Mouse (Mus musculus): ENCODE data around the gene Nkain2. TPM values are rescaled to one million over a fixed set of nuclear protein-coding genes. Genes with fewer than 3 reads are reported as not detected.
"Not testable (repeated sequence)": the region's sequence is repeated elsewhere in the genome, so short reads cannot be mapped to it uniquely, and the experiment has no call there.

Nkain2 gene
- polyA plus RNA-seq, 1 experiment from 2014 or later: 0.39 TPM

- Histone ChIP-seq H3K9ac (no peak overlapping the region), H3K27me3 (no peaks in the 10 kb centered on the region), H3K4me3 (no peak overlapping the region), H3K36me3 (no peaks in the 10 kb centered on the region), H3K4me1 (0 out of 2 replicates have a peak, but pooled peaks cover 3% of the 10 kb centered on the region), H3K4me2 (no peak overlapping the region), H3K27ac (no peak overlapping the region), H3K9me3 (no peaks in the 10 kb centered on the region)
- 43% methylated on average over 1 of the region's 1 CpGs for WGBS
- peak; percentile 57; the same call in 1 of the 2 replicates for ATAC-seq (ENCODE audit: borderline replicate concordance, extremely low read depth, low FRiP score, low TSS enrichment)
These were observed 871.9 kb downstream of the Nkain2 start for GRCm38 (mm10) chr10:32018385-32018784.

- no peak for ATAC-seq (ENCODE audit: borderline replicate concordance, extremely low read depth, low FRiP score, low TSS enrichment)
- 92% methylated on average over 1 of the region's 1 CpGs for WGBS
- no peaks in the 10 kb centered on the region for H3K4me1 ChIP-seq
- H3K27ac ChIP-seq: no peak overlapping the region
- H3K9ac ChIP-seq: no peak overlapping the region
- H3K4me2 ChIP-seq: no peak overlapping the region
- H3K4me3 ChIP-seq: no peak overlapping the region
- H3K9me3 ChIP-seq: no peaks in the 10 kb centered on the region
- no peaks in the 10 kb centered on the region for H3K27me3 ChIP-seq
- no peaks in the 10 kb centered on the region for H3K36me3 ChIP-seq
These were observed 889.0 kb downstream of the Nkain2 start for GRCm38 (mm10) chr10:32001216-32001753.

- H3K27ac ChIP-seq: peak overlapping the region; percentile 42; the same call in 1 of the 2 replicates
- no peak overlapping the region for H3K9ac ChIP-seq
- H3K9me3 ChIP-seq: no peaks in the 10 kb centered on the region
- no peak overlapping the region for H3K4me2 ChIP-seq
- no peaks in the 10 kb centered on the region for H3K27me3 ChIP-seq
- H3K4me1 ChIP-seq: no peaks in the 10 kb centered on the region
- H3K36me3 ChIP-seq: no peaks in the 10 kb centered on the region
- ATAC-seq (ENCODE audit: borderline replicate concordance, extremely low read depth, low FRiP score, low TSS enrichment): peak; percentile 84
- 50% methylated on average over 1 of the region's 1 CpGs for WGBS
- H3K4me3 ChIP-seq: no peak overlapping the region
These were observed 897.1 kb downstream of the Nkain2 start for GRCm38 (mm10) chr10:31993205-31993604.

- Histone ChIP-seq H3K4me2 (no peak overlapping the region), H3K4me1 (no peaks in the 10 kb centered on the region), H3K27ac (no peak overlapping the region), H3K4me3 (no peak overlapping the region), H3K27me3 (no peaks in the 10 kb centered on the region), H3K9ac (no peak overlapping the region), H3K36me3 (no peaks in the 10 kb centered on the region), H3K9me3 (no peaks in the 10 kb centered on the region)
- ATAC-seq (ENCODE audit: borderline replicate concordance, extremely low read depth, low FRiP score, low TSS enrichment): no peak
These were observed 911.9 kb downstream of the Nkain2 start for GRCm38 (mm10) chr10:31978387-31978786.

DNA sequence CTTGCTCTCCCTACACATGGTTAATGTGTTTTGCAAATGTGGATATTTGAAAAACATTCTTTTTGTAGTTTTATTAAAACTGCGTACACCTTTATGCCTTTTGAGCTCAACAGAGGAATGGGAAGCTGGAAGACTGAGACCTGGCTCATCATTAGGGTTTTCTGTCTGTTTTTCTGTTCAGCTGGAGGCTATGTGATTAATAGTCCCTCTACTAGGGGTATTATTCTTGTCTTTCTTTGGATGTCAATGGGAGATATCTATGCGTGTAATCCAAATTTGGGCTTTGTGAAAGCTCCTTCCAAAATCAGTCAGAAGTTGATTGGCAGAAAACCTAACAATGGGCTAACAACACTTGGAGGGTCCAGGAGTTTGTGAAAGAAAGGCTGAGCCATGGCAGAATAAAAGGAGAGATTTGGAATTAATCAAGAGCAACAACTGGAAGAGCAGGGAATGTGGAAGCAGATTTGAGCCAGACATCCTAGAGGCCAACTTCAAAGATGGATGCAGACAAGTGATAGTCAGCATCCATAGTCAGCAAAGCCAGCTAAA, 943.0 kb downstream of the Nkain2 start:
- Histone ChIP-seq H3K9ac (no peak overlapping the region), H3K4me1 (no peaks in the 10 kb centered on the region), H3K4me3 (no peak overlapping the region), H3K27me3 (no peaks in the 10 kb centered on the region), H3K36me3 (no peaks in the 10 kb centered on the region), H3K27ac (no peak overlapping the region), H3K4me2 (no peak overlapping the region), H3K9me3 (no peaks in the 10 kb centered on the region)
- 84% methylated on average over 2 of the region's 2 CpGs for WGBS
- no peak for ATAC-seq (ENCODE audit: borderline replicate concordance, extremely low read depth, low FRiP score, low TSS enrichment)

DNA sequence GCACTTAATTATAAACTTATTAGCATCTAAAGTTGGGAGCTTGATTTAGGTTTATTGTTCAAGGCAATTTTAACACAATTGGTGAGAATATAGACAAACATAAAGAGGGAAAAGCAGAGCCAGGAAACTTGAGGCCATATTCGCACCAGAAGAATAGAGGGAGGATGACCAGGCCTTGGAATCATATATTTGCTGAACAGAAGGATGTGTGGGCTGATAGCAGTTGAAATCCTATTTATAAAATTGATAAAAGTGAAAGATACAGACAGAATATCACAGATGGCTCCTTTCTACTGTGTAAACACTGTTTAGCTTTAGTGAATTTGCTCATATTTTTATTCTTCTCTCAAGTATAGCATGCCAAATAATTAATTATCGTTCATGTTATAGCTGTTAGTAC, 958.3 kb downstream of the Nkain2 start:
- Histone ChIP-seq H3K36me3 (no peaks in the 10 kb centered on the region), H3K27me3 (no peaks in the 10 kb centered on the region), H3K4me1 (no peaks in the 10 kb centered on the region), H3K9me3 (no peaks in the 10 kb centered on the region), H3K4me2 (no peak overlapping the region), H3K9ac (no peak overlapping the region), H3K27ac (no peak overlapping the region), H3K4me3 (no peak overlapping the region)
- no peak for ATAC-seq (ENCODE audit: borderline replicate concordance, extremely low read depth, low FRiP score, low TSS enrichment)
- 77% methylated on average over 2 of the region's 2 CpGs for WGBS

DNA sequence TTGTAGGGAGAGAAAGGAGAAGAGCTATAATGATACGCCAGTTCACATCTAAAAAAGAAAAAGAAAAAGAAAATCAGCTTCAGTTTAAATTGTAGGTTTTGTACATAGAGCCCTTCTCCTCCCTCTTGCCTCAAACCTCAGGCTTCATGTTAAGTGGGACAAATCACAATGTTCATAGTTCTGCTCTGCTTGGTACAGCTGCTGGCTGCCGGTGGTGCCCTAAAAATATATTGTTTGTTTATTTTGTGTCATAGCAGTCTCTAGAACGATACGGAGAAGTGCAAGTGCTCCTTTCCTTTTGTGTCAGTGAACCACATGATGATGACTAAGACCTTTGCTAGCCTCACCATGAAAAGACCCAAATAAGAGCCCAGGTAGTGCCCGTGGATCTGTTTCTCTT, 962.6 kb downstream of the Nkain2 start:
- Histone ChIP-seq H3K27ac (no peak overlapping the region), H3K4me3 (no peak overlapping the region), H3K9me3 (no peaks in the 10 kb centered on the region), H3K27me3 (no peaks in the 10 kb centered on the region), H3K4me2 (no peak overlapping the region), H3K4me1 (no peaks in the 10 kb centered on the region), H3K9ac (no peak overlapping the region), H3K36me3 (no peaks in the 10 kb centered on the region)
- 52% methylated on average over 5 of the region's 5 CpGs for WGBS
- ATAC-seq (ENCODE audit: borderline replicate concordance, extremely low read depth, low FRiP score, low TSS enrichment): no peak

- H3K4me3 ChIP-seq; H3K4me1 ChIP-seq; H3K36me3 ChIP-seq; H3K9me3 ChIP-seq; H3K27me3 ChIP-seq; H3K4me2 ChIP-seq; H3K9ac ChIP-seq; ATAC-seq (ENCODE audit: borderline replicate concordance, extremely low read depth, low FRiP score, low TSS enrichment); H3K27ac ChIP-seq: not testable (repeated sequence)
- 70% methylated on average over 3 of the region's 3 CpGs for WGBS
These were observed 969.4 kb downstream of the Nkain2 start for GRCm38 (mm10) chr10:31920901-31921300.

DNA sequence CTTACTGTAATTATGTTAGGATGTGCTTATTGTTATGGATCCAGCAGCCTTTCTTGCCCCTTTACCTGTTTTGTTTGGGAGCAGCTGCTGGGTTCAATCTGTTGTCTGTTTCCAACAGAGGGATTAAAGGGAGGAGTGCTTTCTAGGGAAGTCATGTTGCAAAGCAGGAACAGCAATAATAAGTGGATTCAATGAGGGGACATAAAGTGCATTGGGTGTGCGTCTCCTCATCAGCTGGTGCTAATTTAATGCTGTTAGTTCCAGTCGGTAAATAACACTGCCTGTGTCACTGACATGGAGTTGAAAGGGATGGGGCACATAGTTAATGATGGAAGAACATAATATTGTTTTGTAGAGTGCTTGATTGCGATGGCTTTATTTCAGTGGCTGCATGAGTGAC, 982.8 kb downstream of the Nkain2 start:
- no peaks in the 10 kb centered on the region for H3K9me3 ChIP-seq
- no peaks in the 10 kb centered on the region for H3K36me3 ChIP-seq
- WGBS: 74% methylated on average over 3 of the region's 3 CpGs
- H3K9ac ChIP-seq: no peak overlapping the region
- no peak overlapping the region for H3K27ac ChIP-seq
- H3K27me3 ChIP-seq: no peaks in the 10 kb centered on the region
- ATAC-seq (ENCODE audit: borderline replicate concordance, extremely low read depth, low FRiP score, low TSS enrichment): no peak
- no peaks in the 10 kb centered on the region for H3K4me1 ChIP-seq
- H3K4me3 ChIP-seq: no peak overlapping the region
- no peak overlapping the region for H3K4me2 ChIP-seq

DNA sequence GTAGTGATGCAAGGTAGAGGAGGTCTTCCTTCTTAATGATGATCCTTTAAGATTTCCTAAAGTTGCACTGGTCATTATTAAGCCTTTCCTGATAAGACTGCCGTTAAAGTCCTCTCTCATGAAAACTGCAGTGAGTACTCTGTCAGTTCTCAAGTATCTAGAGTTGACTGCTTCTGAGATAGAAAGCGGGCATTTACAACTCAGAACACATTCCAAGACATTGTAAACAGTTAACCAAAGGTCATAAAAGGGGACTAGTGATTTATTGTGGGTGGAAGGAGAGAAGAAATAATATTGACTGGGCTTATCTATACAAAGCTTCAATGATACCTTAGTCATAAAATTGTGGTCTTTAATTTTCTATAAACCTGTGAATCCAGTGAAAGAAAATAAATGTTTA, 990.8 kb downstream of the Nkain2 start:
- ATAC-seq (ENCODE audit: borderline replicate concordance, extremely low read depth, low FRiP score, low TSS enrichment): no peak
- Histone ChIP-seq H3K4me3 (no peak overlapping the region), H3K27me3 (no peaks in the 10 kb centered on the region), H3K36me3 (no peaks in the 10 kb centered on the region), H3K4me2 (no peak overlapping the region), H3K4me1 (no peaks in the 10 kb centered on the region), H3K9me3 (no peaks in the 10 kb centered on the region), H3K27ac (no peak overlapping the region), H3K9ac (no peak overlapping the region)
- WGBS: 10% methylated on average over 2 of the region's 2 CpGs

DNA sequence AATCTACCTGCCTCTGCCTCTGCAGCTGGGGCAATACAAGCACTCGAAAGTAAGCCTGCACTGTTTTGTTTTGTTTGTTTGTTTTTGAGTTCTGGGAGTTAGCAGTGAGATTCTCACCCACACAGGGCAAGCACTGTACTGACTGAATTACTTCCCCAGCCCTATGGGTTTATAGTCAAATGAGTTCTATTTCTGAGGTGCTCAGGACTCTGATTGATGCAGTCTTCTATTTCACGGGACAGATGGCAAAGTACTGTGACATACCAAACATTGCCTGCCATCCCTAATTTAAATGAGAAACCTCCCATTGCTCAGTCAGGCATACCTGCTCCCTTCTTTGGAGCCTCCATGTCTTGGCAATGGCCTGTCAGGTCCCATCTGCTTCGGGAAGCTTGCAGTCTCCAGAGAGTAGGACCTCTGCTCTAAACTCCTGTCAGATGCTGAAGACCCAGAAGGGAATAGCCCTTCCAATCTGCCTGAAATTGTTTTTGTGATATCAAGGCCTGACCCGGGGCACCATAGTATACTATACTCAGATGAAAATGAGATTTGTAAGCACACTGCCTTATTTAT, 1016.9 kb downstream of the Nkain2 start:
- H3K36me3 ChIP-seq: no peaks in the 10 kb centered on the region
- H3K9me3 ChIP-seq: no peaks in the 10 kb centered on the region
- WGBS: 57% methylated on average over 4 of the region's 4 CpGs
- H3K27me3 ChIP-seq: no peaks in the 10 kb centered on the region
- H3K4me2 ChIP-seq: no peak overlapping the region
- no peak overlapping the region for H3K4me3 ChIP-seq
- no peaks in the 10 kb centered on the region for H3K4me1 ChIP-seq
- no peak overlapping the region for H3K9ac ChIP-seq
- ATAC-seq (ENCODE audit: borderline replicate concordance, extremely low read depth, low FRiP score, low TSS enrichment): no peak
- H3K27ac ChIP-seq: no peak overlapping the region

- WGBS: 34% methylated on average over 1 of the region's 1 CpGs
- Histone ChIP-seq H3K9me3 (no peaks in the 10 kb centered on the region), H3K4me2 (no peak overlapping the region), H3K27me3 (no peaks in the 10 kb centered on the region), H3K4me3 (no peak overlapping the region), H3K36me3 (no peaks in the 10 kb centered on the region), H3K4me1 (no peaks in the 10 kb centered on the region), H3K27ac (no peak overlapping the region), H3K9ac (no peak overlapping the region)
- ATAC-seq (ENCODE audit: borderline replicate concordance, extremely low read depth, low FRiP score, low TSS enrichment): peak; percentile 92; the same call in 1 of the 2 replicates
These were observed 1022.0 kb downstream of the Nkain2 start for GRCm38 (mm10) chr10:31868275-31868674.
